In the genomic region with DNA sequence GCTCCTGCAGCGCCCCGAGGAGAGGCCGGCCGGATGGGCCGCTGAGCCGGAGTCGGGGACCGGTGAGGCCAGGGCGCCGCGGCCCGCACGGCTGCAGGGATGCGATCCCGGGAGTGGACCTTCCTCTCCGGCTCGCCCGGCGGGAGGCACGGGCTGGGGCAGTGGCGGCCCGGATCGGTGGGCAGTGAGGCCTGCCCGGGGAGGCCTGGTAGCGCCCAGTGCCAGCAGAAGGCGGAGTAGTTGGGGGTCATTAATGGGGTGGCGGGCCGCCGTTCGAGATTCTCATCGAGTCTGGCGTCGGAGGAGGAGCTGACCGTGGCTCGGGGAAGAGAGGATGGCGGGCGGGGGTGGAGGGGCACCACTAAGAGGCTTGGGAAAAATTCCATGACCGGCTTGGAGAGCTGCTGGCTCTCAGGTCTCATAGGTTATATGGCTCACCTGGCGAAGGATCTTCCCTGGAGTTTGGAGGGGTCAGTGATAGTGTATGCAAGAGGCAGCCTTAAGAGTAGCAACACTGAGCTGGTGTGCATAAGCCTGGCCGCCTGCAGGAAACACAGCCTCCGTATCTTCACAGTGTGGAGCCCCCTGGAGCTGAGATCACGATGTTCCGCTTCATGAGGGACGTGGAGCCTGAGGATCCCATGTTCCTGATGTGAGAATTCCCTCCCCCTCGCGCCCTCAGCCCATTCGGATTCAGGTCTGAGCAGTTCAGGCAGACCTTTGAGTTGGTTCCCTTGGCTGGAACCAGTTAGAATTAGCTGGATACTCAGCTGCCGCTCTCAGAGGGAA, we compare ENCODE assay signal across 8 mouse cellular contexts. TPM values are rescaled to one million over a fixed set of nuclear protein-coding genes. Genes with fewer than 3 reads are reported as not detected.
DNase-seq lines count a peak whose midpoint lies in the region; ATAC-seq and TF ChIP-seq lines count a peak whose summit lies in the region.

No protein-coding gene starts in this region.

- ATAC-seq in erythroid progenitor cell, adult 5-6 weeks (replicated peaks; ENCODE audit: low FRiP score, poor library complexity, severe bottlenecking) = peak; percentile 32
- peak; percentile 32 for ATAC-seq in intestine, embryonic 14.5 days (replicated peaks; ENCODE audit: low FRiP score, low TSS enrichment, low read depth)
- no peak for ATAC-seq in liver, postnatal 0 days

- no peak for TF ChIP-seq EP300 in liver, postnatal 0 days (IDR thresholded peaks at IDR 0.05; ENCODE audit: low read depth)

- H3K27ac ChIP-seq in intestine, embryonic 14.5 days (ENCODE audit: low read depth) = peak overlapping the region; percentile 97
- peak overlapping the region; percentile 95 for H3K27ac ChIP-seq in liver, postnatal 0 days (ENCODE audit: low read depth)

- H3K9me3 ChIP-seq in intestine, embryonic 14.5 days (ENCODE audit: control insufficient read depth, low read length) = no peaks in the 10 kb centered on the region
- no peaks in the 10 kb centered on the region for H3K9me3 ChIP-seq in liver, postnatal 0 days (ENCODE audit: low read length)

- no peaks in the 10 kb centered on the region for H3K27me3 ChIP-seq in intestine, embryonic 14.5 days (replicated peaks; ENCODE audit: control insufficient read depth, insufficient read depth, low read length)
- H3K27me3 ChIP-seq in liver, postnatal 0 days (ENCODE audit: insufficient read depth, low read length) = no peaks in the 10 kb centered on the region

- peaks cover 18% of the 10 kb centered on the region for H3K4me1 ChIP-seq in intestine, embryonic 14.5 days (replicated peaks; ENCODE audit: control insufficient read depth, insufficient read depth, low read length)
- H3K4me1 ChIP-seq in liver, postnatal 0 days (ENCODE audit: insufficient read depth) = peaks cover 22% of the 10 kb centered on the region

- H3K4me2 ChIP-seq in intestine, embryonic 14.5 days (ENCODE audit: low read length) = peak overlapping the region; percentile 90
- peak overlapping the region; percentile 86 for H3K4me2 ChIP-seq in liver, postnatal 0 days (ENCODE audit: low read depth, low read length)

- WGBS in intestine, embryonic 14.5 days = 1% methylated on average over 48 of the region's 48 CpGs
- WGBS in liver, postnatal 0 days (ENCODE audit: insufficient replicate concordance) = 1% methylated on average over 41 of the region's 48 CpGs

- peak overlapping the region; percentile 86 for H3K4me3 ChIP-seq in intestine, embryonic 14.5 days (ENCODE audit: low read depth, low read length)
- H3K4me3 ChIP-seq in liver, postnatal 0 days (ENCODE audit: low read depth, low read length) = peak overlapping the region; percentile 96

- H3K9ac ChIP-seq in intestine, embryonic 14.5 days (ENCODE audit: low read length) = peak overlapping the region; percentile 94
- peak overlapping the region; percentile 92 for H3K9ac ChIP-seq in liver, postnatal 0 days (replicated peaks)

- DNase-seq in layer of hippocampus, adult 11-12 months (ENCODE audit: low spot score) = peak; percentile 63
- no peak for DNase-seq in layer of hippocampus, adult 9-10 months (ENCODE audit: low spot score)
- peak; percentile 66 for DNase-seq in R1 (ENCODE audit: low read depth, low spot score)
- no peak for DNase-seq in intestine, embryonic 14.5 days (ENCODE audit: low spot score)
- DNase-seq in liver, postnatal 0 days = peak; percentile 55
- peak; percentile 58 for DNase-seq in right cerebral cortex, postnatal 25 days
- no peak for DNase-seq in ovary, postnatal 36 days (ENCODE audit: low spot score)

- H3K36me3 ChIP-seq in intestine, embryonic 14.5 days (ENCODE audit: control insufficient read depth, insufficient read depth, low read length) = peaks cover 32% of the 10 kb centered on the region
- peaks cover 33% of the 10 kb centered on the region for H3K36me3 ChIP-seq in liver, postnatal 0 days (replicated peaks; ENCODE audit: insufficient read depth, low read length)

- peak; percentile 53 for TF ChIP-seq CTCF in liver, postnatal 0 days (IDR thresholded peaks at IDR 0.05; ENCODE audit: low read depth)

RNA-seq across cellular contexts. Expression of a gene that starts 0.5 kb away (rescaled TPM):
- 44.0 and 45.3 TPM in 2 replicates for total RNA-seq in erythroid progenitor cell, adult 5-6 weeks (2015; ENCODE audit: low replicate concordance)
- total RNA-seq in erythroid progenitor cell, adult 5-6 weeks (2017; ENCODE audit: low replicate concordance) = 18.5 and 42.2 TPM in 2 replicates
- 352 and 357 TPM in 2 replicates for polyA plus RNA-seq in intestine, embryonic 14.5 days (2014; fragmentation: Nextera tagmentation; extraction: Ambion mirVana)
- polyA plus RNA-seq in liver, postnatal 0 days (2015; fragmentation: Nextera tagmentation; extraction: Ambion mirVana) = 119 and 136 TPM in 2 replicates

RNA-seq across cellular contexts. Expression of a gene that starts 11.8 kb away (rescaled TPM):
- 15.5 and 20.5 TPM in 2 replicates for total RNA-seq in erythroid progenitor cell, adult 5-6 weeks (2015; ENCODE audit: low replicate concordance)
- total RNA-seq in erythroid progenitor cell, adult 5-6 weeks (2017; ENCODE audit: low replicate concordance) = 7.9 and 18.6 TPM in 2 replicates
- 232 and 257 TPM in 2 replicates for polyA plus RNA-seq in intestine, embryonic 14.5 days (2014; fragmentation: Nextera tagmentation; extraction: Ambion mirVana)
- 116 and 145 TPM in 2 replicates for polyA plus RNA-seq in liver, postnatal 0 days (2015; fragmentation: Nextera tagmentation; extraction: Ambion mirVana)

RNA-seq across cellular contexts. Expression of a gene that starts 20.2 kb away (rescaled TPM):
- total RNA-seq in erythroid progenitor cell, adult 5-6 weeks (2015; ENCODE audit: low replicate concordance) = 1.8 TPM in 1 of 2 replicates, not detected in the other
- 0.90 TPM in 1 of 2 replicates, not detected in the other for total RNA-seq in erythroid progenitor cell, adult 5-6 weeks (2017; ENCODE audit: low replicate concordance)
- 1.8 and 2.1 TPM in 2 replicates for polyA plus RNA-seq in intestine, embryonic 14.5 days (2014; fragmentation: Nextera tagmentation; extraction: Ambion mirVana)
- 0.33 and 0.40 TPM in 2 replicates for polyA plus RNA-seq in liver, postnatal 0 days (2015; fragmentation: Nextera tagmentation; extraction: Ambion mirVana)

RNA-seq across cellular contexts. Expression of a gene that starts 33.6 kb away (rescaled TPM):
- 14.3 and 17.3 TPM in 2 replicates for total RNA-seq in erythroid progenitor cell, adult 5-6 weeks (2015; ENCODE audit: low replicate concordance)
- 4.1 and 4.9 TPM in 2 replicates for total RNA-seq in erythroid progenitor cell, adult 5-6 weeks (2017; ENCODE audit: low replicate concordance)
- 155 and 159 TPM in 2 replicates for polyA plus RNA-seq in intestine, embryonic 14.5 days (2014; fragmentation: Nextera tagmentation; extraction: Ambion mirVana)
- 61.0 TPM in 2 replicates for polyA plus RNA-seq in liver, postnatal 0 days (2015; fragmentation: Nextera tagmentation; extraction: Ambion mirVana)

RNA-seq across cellular contexts. Expression of a gene that starts 43.7 kb away (rescaled TPM):
- 4.3 and 12.2 TPM in 2 replicates for total RNA-seq in erythroid progenitor cell, adult 5-6 weeks (2015; ENCODE audit: low replicate concordance)
- 5.0 and 6.8 TPM in 2 replicates for total RNA-seq in erythroid progenitor cell, adult 5-6 weeks (2017; ENCODE audit: low replicate concordance)
- polyA plus RNA-seq in intestine, embryonic 14.5 days (2014; fragmentation: Nextera tagmentation; extraction: Ambion mirVana) = 0.28 and 0.37 TPM in 2 replicates
- polyA plus RNA-seq in liver, postnatal 0 days (2015; fragmentation: Nextera tagmentation; extraction: Ambion mirVana) = 0.14 and 0.24 TPM in 2 replicates

Comparison
In these comparisons a context has a peak if more than half of its experiments do, and no peak if none do; other contexts are left out.
1. DNase-seq: peak in layer of hippocampus, adult 11-12 months (single experiment), R1 (single experiment), liver, postnatal 0 days (single experiment) and right cerebral cortex, postnatal 25 days (single experiment); none in layer of hippocampus, adult 9-10 months (single experiment), intestine, embryonic 14.5 days (single experiment) and ovary, postnatal 36 days (single experiment).